ENCODE assay signal across 17 mouse cellular contexts in genomic region chr4:57885186-57885585, GRCm38 (mm10). TPM values are rescaled to one million over a fixed set of nuclear protein-coding genes. Genes with fewer than 3 reads are reported as not detected.
"Had no signal": no experiment of that assay in that cellular context is flagged by ENCODE, and none has a peak within 500 bp of the region (broad histone marks: within the 10 kb centered on the region; RNA-seq: fewer than 3 reads in every experiment).

No protein-coding gene starts in this region.

- H3K9me3 ChIP-seq: kidney, embryonic 15.5 days; limb, embryonic 15.5 days; liver, embryonic 13.5 days; lung, embryonic 15.5 days; midbrain, embryonic 15.5 days; neural tube, embryonic 12.5 days had no signal

- H3K4me1 ChIP-seq: liver, embryonic 13.5 days had no signal

- H3K36me3 ChIP-seq: kidney, embryonic 15.5 days; limb, embryonic 15.5 days; liver, embryonic 13.5 days; lung, embryonic 15.5 days; midbrain, embryonic 15.5 days; neural tube, embryonic 12.5 days had no signal

- H3K4me2 ChIP-seq: kidney, embryonic 15.5 days; limb, embryonic 15.5 days; liver, embryonic 13.5 days; lung, embryonic 15.5 days; midbrain, embryonic 11.5 days; midbrain, embryonic 15.5 days; neural tube, embryonic 12.5 days had no signal

- H3K9ac ChIP-seq: kidney, embryonic 15.5 days; limb, embryonic 15.5 days; liver, embryonic 13.5 days; liver, postnatal 0 days; lung, embryonic 15.5 days; midbrain, embryonic 15.5 days; neural tube, embryonic 12.5 days had no signal

- H3K27ac ChIP-seq: kidney, embryonic 15.5 days; left cerebral cortex, adult 2 months; limb, embryonic 15.5 days; liver, embryonic 13.5 days; lung, embryonic 15.5 days; macrophage; midbrain, embryonic 15.5 days; neural tube, embryonic 12.5 days had no signal

- H3K27me3 ChIP-seq: kidney, embryonic 15.5 days; limb, embryonic 15.5 days; liver, embryonic 13.5 days; lung, embryonic 15.5 days; megakaryocyte, embryonic 14.5 days; midbrain, embryonic 15.5 days; neural tube, embryonic 12.5 days had no signal

- ATAC-seq: liver, postnatal 0 days; midbrain, embryonic 15.5 days had no signal

- DNase-seq: kidney, postnatal 14 days; liver, embryonic 13.5 days; liver, postnatal 0 days; lung, postnatal 14 days; right cerebral cortex, postnatal 4 days; spleen, adult 18-20 months; thymus, postnatal 36 days had no signal

- H3K4me3 ChIP-seq: kidney, embryonic 15.5 days; left cerebral cortex, adult 2 months; limb, embryonic 15.5 days; liver, embryonic 13.5 days; lung, embryonic 15.5 days; megakaryocyte, embryonic 14.5 days; midbrain, embryonic 15.5 days; neural tube, embryonic 12.5 days had no signal

RNA-seq across cellular contexts. Expression of gene D630039A03Rik, which starts 30.9 kb away (rescaled TPM):
- total RNA-seq: neutrophil, adult 5-6 weeks had no signal
- polyA plus RNA-seq: macrophage had no signal
